Comparison of ENCODE assay signal across 10 mouse cellular contexts in the genomic region with DNA sequence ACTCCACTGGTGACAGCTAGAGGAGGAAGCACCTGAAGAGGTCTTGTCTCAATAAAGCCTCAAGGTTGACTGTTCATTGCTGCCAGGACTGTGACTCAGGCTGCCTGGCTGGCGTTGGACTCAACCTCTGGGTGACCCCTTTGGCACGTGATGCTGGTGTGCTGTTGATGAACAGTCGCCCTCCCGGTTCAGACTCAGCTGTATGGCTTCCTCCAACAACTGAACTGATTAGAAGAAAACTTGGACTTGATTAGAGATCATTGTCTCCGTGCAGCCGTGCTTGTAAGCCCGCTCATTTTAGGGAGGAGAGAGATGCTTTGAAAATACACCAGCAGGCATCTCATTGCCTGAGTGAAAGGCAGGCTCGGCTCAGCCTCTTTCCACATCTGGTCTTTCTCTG.
DNase-seq lines count a peak whose midpoint lies in the region; ATAC-seq lines count a peak whose summit lies in the region.
"Had no signal": no experiment of that assay in that cellular context is flagged by ENCODE, and none has a peak within 500 bp of the region (broad histone marks: within the 10 kb centered on the region; RNA-seq: fewer than 3 reads in every experiment).

No protein-coding gene starts in this region.

- H3K9ac ChIP-seq in kidney, embryonic 14.5 days (ENCODE audit: low read depth, low read length), result no peak overlapping the region
- H3K9ac ChIP-seq in liver, embryonic 11.5 days (ENCODE audit: low read depth, low read length), result no peak overlapping the region

- DNase-seq in kidney, adult 18-20 months, result peak; percentile 7
- DNase-seq in adrenal gland, adult (ENCODE audit: inconsistent age in 2 of 2, low spot score in 1 of 2), result peak; percentile 84 to 90
- DNase-seq in embryo, embryonic 10.5 days (ENCODE audit: low spot score), result peak; percentile 33
- DNase-seq in limb, embryonic 10.5 days (ENCODE audit: low spot score), result peak; percentile 59
- DNase-seq in right cerebral cortex, adult 18-20 months, result no peak
- DNase-seq in liver, embryonic 11.5 days (ENCODE audit: low spot score), result no peak
- no peak for DNase-seq in spleen, postnatal 14 days (ENCODE audit: low spot score in 2 of 2)
- DNase-seq: cerebellum, adult 9-11 months had no signal

- H3K4me3 ChIP-seq in kidney, embryonic 14.5 days (ENCODE audit: low read length), result no peak overlapping the region
- no peak overlapping the region for H3K4me3 ChIP-seq in limb, embryonic 10.5 days
- H3K4me3 ChIP-seq in liver, embryonic 11.5 days (ENCODE audit: low read depth, low read length), result no peak overlapping the region

- no peaks in the 10 kb centered on the region for H3K9me3 ChIP-seq in kidney, embryonic 14.5 days (ENCODE audit: control insufficient read depth, low read length)
- H3K9me3 ChIP-seq in limb, embryonic 10.5 days (replicated peaks), result no peaks in the 10 kb centered on the region
- no peaks in the 10 kb centered on the region for H3K9me3 ChIP-seq in liver, embryonic 11.5 days (ENCODE audit: control insufficient read depth, low read length)

- no peaks in the 10 kb centered on the region for H3K27me3 ChIP-seq in kidney, embryonic 14.5 days (ENCODE audit: control insufficient read depth, insufficient read depth, low read length)
- no peaks in the 10 kb centered on the region for H3K27me3 ChIP-seq in limb, embryonic 10.5 days (ENCODE audit: low read depth, poor library complexity, severe bottlenecking)
- H3K27me3 ChIP-seq in liver, embryonic 11.5 days (replicated peaks; ENCODE audit: control insufficient read depth, insufficient read depth, low read length), result no peaks in the 10 kb centered on the region

- H3K36me3 ChIP-seq in kidney, embryonic 14.5 days (ENCODE audit: control insufficient read depth, insufficient read depth, low read length), result no peaks in the 10 kb centered on the region
- H3K36me3 ChIP-seq in limb, embryonic 10.5 days, result no peaks in the 10 kb centered on the region
- H3K36me3 ChIP-seq in liver, embryonic 11.5 days (ENCODE audit: control insufficient read depth, insufficient read depth, low read length), result no peaks in the 10 kb centered on the region

- no peak for ATAC-seq in kidney, embryonic 14.5 days (ENCODE audit: low FRiP score, low TSS enrichment)
- no peak for ATAC-seq in liver, embryonic 11.5 days (replicated peaks; ENCODE audit: low FRiP score)

- H3K27ac ChIP-seq in kidney, embryonic 14.5 days (ENCODE audit: low read depth, low read length), result no peak overlapping the region
- peak overlapping the region; percentile 27; the same call in 1 of the 2 replicates for H3K27ac ChIP-seq in limb, embryonic 10.5 days
- H3K27ac ChIP-seq in liver, embryonic 11.5 days (ENCODE audit: low read depth, low read length), result no peak overlapping the region
- H3K27ac ChIP-seq: macrophage had no signal

- peaks cover 8% of the 10 kb centered on the region; the same call in 1 of the 2 replicates for H3K4me1 ChIP-seq in kidney, embryonic 14.5 days (ENCODE audit: control insufficient read depth, insufficient read depth, low read length)
- H3K4me1 ChIP-seq in limb, embryonic 10.5 days, result peaks cover 25% of the 10 kb centered on the region
- no peaks in the 10 kb centered on the region for H3K4me1 ChIP-seq in liver, embryonic 11.5 days (replicated peaks; ENCODE audit: control insufficient read depth, insufficient read depth, low read length)

- no peak overlapping the region for H3K4me2 ChIP-seq in kidney, embryonic 14.5 days (replicated peaks; ENCODE audit: low read depth, low read length)
- H3K4me2 ChIP-seq in liver, embryonic 11.5 days, result no peak overlapping the region

- WGBS in kidney, embryonic 14.5 days, result 38% methylated on average over 8 of the region's 8 CpGs
- 57% methylated on average over 8 of the region's 8 CpGs for WGBS in limb, embryonic 10.5 days
- 64% methylated on average over 8 of the region's 8 CpGs for WGBS in liver, embryonic 11.5 days

Comparison
In these comparisons a context has a peak if more than half of its experiments do, and no peak if none do; other contexts are left out.
1. DNase-seq: peak in kidney, adult 18-20 months (single experiment), adrenal gland, adult (2 of 2), embryo, embryonic 10.5 days (single experiment) and limb, embryonic 10.5 days (single experiment); none in right cerebral cortex, adult 18-20 months (single experiment), liver, embryonic 11.5 days (single experiment) and spleen, postnatal 14 days (0 of 2).